In genomic region chr17:71120626-71121025, GRCm38 (mm10) we compare ENCODE assay signal across 17 mouse cellular contexts.
DNase-seq lines count a peak whose midpoint lies in the region; ATAC-seq and TF ChIP-seq lines count a peak whose summit lies in the region.
"Had no signal": no experiment of that assay in that cellular context is flagged by ENCODE, and none has a peak within 500 bp of the region (broad histone marks: within the 10 kb centered on the region; RNA-seq: fewer than 3 reads in every experiment).

No protein-coding gene starts in this region.

- 9% methylated on average over 4 of the region's 6 CpGs for WGBS in heart, postnatal 0 days
- WGBS in lung, embryonic 16.5 days: 27% methylated on average over 4 of the region's 6 CpGs
- 61% methylated on average over 6 of the region's 6 CpGs for WGBS in forebrain, embryonic 12.5 days

- H3K4me2 ChIP-seq in heart, postnatal 0 days (ENCODE audit: low read depth, low read length): no peak overlapping the region
- no peak overlapping the region for H3K4me2 ChIP-seq in lung, embryonic 16.5 days (ENCODE audit: low read depth, low read length)
- no peak overlapping the region for H3K4me2 ChIP-seq in forebrain, embryonic 12.5 days

- no peak for DNase-seq in gastrocnemius, adult 2 months
- DNase-seq in gastrocnemius, adult 18-20 months (ENCODE audit: low spot score): no peak
- peak; percentile 31 to 49 for DNase-seq in lung, adult 18-20 months
- no peak for DNase-seq in lung, postnatal 14 days
- DNase-seq in heart, postnatal 0 days (ENCODE audit: low spot score): peak; percentile 75
- DNase-seq in adrenal gland, postnatal 14 days: no peak
- DNase-seq: adrenal gland, postnatal 36 days; gastrocnemius, postnatal 36 days; kidney, postnatal 10 days; right cerebral cortex, postnatal 4 days; thymus, postnatal 25 days had no signal

- ATAC-seq in heart, postnatal 0 days (ENCODE audit: insufficient read depth, low read depth): peak; percentile 86
- peak; percentile 79 for ATAC-seq in lung, embryonic 16.5 days (ENCODE audit: low read depth)
- ATAC-seq in forebrain, embryonic 12.5 days (ENCODE audit: low FRiP score): no peak
- ATAC-seq: forebrain, embryonic 16.5 days; hindbrain, embryonic 16.5 days had no signal

- H3K4me3 ChIP-seq in gastrocnemius, adult 2 months: no peak overlapping the region
- no peak overlapping the region for H3K4me3 ChIP-seq in heart, postnatal 0 days (ENCODE audit: low read depth, low read length)
- H3K4me3 ChIP-seq in lung, embryonic 16.5 days (ENCODE audit: low read length): no peak overlapping the region
- no peak overlapping the region for H3K4me3 ChIP-seq in forebrain, embryonic 12.5 days (replicated peaks)
- H3K4me3 ChIP-seq: midbrain, embryonic 10.5 days; myocyte had no signal

- TF ChIP-seq CTCF in gastrocnemius, adult 2 months (IDR thresholded peaks at IDR 0.05): no peak
- no peak for TF ChIP-seq CTCF in heart, postnatal 0 days (IDR thresholded peaks at IDR 0.05; ENCODE audit: low read depth)

- H3K4me1 ChIP-seq in heart, postnatal 0 days (ENCODE audit: control insufficient read depth, insufficient read depth): peaks cover 11% of the 10 kb centered on the region
- peaks cover 2% of the 10 kb centered on the region; the same call in 1 of the 2 replicates for H3K4me1 ChIP-seq in lung, embryonic 16.5 days (replicated peaks; ENCODE audit: control insufficient read depth, insufficient read depth, low read length)
- no peaks in the 10 kb centered on the region; the same call in 1 of the 2 replicates for H3K4me1 ChIP-seq in forebrain, embryonic 12.5 days

- no peaks in the 10 kb centered on the region for H3K27me3 ChIP-seq in heart, postnatal 0 days (ENCODE audit: control insufficient read depth, insufficient read depth, low read length)
- H3K27me3 ChIP-seq in lung, embryonic 16.5 days (ENCODE audit: control insufficient read depth, insufficient read depth, low read depth, low read length): no peaks in the 10 kb centered on the region
- no peaks in the 10 kb centered on the region for H3K27me3 ChIP-seq in forebrain, embryonic 12.5 days

- no peak overlapping the region for H3K9ac ChIP-seq in heart, postnatal 0 days (replicated peaks; ENCODE audit: low read depth, low read length)
- no peak overlapping the region for H3K9ac ChIP-seq in lung, embryonic 16.5 days (ENCODE audit: low read length)
- H3K9ac ChIP-seq in forebrain, embryonic 12.5 days: no peak overlapping the region

- 0 out of 2 replicates have a peak overlapping the region, but pooled peaks have one; percentile 24 for H3K27ac ChIP-seq in gastrocnemius, adult 2 months
- H3K27ac ChIP-seq in heart, postnatal 0 days (ENCODE audit: low read depth): peak overlapping the region; percentile 77
- H3K27ac ChIP-seq in lung, embryonic 16.5 days (ENCODE audit: low read length): peak overlapping the region; percentile 50
- no peak overlapping the region for H3K27ac ChIP-seq in forebrain, embryonic 12.5 days
- H3K27ac ChIP-seq: midbrain, embryonic 10.5 days had no signal

- no peaks in the 10 kb centered on the region for H3K9me3 ChIP-seq in heart, postnatal 0 days (replicated peaks; ENCODE audit: control insufficient read depth, low read length)
- no peaks in the 10 kb centered on the region for H3K9me3 ChIP-seq in lung, embryonic 16.5 days (ENCODE audit: control insufficient read depth, low read length)
- no peaks in the 10 kb centered on the region for H3K9me3 ChIP-seq in forebrain, embryonic 12.5 days
- H3K9me3 ChIP-seq: midbrain, embryonic 10.5 days had no signal

- H3K36me3 ChIP-seq in heart, postnatal 0 days (replicated peaks; ENCODE audit: control insufficient read depth, insufficient read depth, low read length): peaks cover 62% of the 10 kb centered on the region
- no peaks in the 10 kb centered on the region for H3K36me3 ChIP-seq in lung, embryonic 16.5 days (ENCODE audit: control insufficient read depth, insufficient read depth, low read length)
- no peaks in the 10 kb centered on the region for H3K36me3 ChIP-seq in forebrain, embryonic 12.5 days (replicated peaks)
- H3K36me3 ChIP-seq: midbrain, embryonic 10.5 days had no signal

- no peak for TF ChIP-seq EP300 in heart, postnatal 0 days (IDR thresholded peaks at IDR 0.05; ENCODE audit: low read depth)

- intact Hi-C loops in gastrocnemius, adult 2 months (cut with DNase I): no loop called here

Comparison
In these comparisons a context has a peak if more than half of its experiments do, and no peak if none do; other contexts are left out.
1. DNase-seq: peak in lung, adult 18-20 months (2 of 2) and heart, postnatal 0 days (single experiment); none in gastrocnemius, adult 2 months (single experiment), gastrocnemius, adult 18-20 months (single experiment), lung, postnatal 14 days (single experiment) and adrenal gland, postnatal 14 days (single experiment).